Mouse (Mus musculus) CD4-positive, CD25-positive, alpha-beta regulatory T cell (primary cell): ENCODE data around the gene Serpinb3c. TPM values are rescaled to one million over a fixed set of nuclear protein-coding genes. Genes with fewer than 3 reads are reported as not detected.

Experiments used
- polyA plus RNA-seq: library from polyadenylated mRNA; unstranded; fragments of 100-300 nt; shearing (Covaris generic); gene quantifications from one replicate; pipeline ENCODE4 v1.2.1, GENCODE M21; 2017

The Serpinb3c gene
- not detected for polyA plus RNA-seq

GRCm38 (mm10) chr1:107278261-107278660, at the start of gene Serpinb3c, which contains the start of gene Serpinb3b:
TSS of gene Serpinb3c (minus strand) at chr1:107278371.
TSS of gene Serpinb3b (minus strand) at chr1:107278361.

Other genes starting within 250 kb of the Serpinb3c start
- not detected for gene Serpinb3a, start 226.1 kb downstream of the Serpinb3c start, polyA plus RNA-seq
- not detected for gene Serpinb3d, start 194.9 kb downstream of the Serpinb3c start, polyA plus RNA-seq
- gene Serpinb3b, start within 50 bp of the Serpinb3c start, polyA plus RNA-seq: not detected
- not detected for gene Serpinb11, start 82.8 kb upstream of the Serpinb3c start, polyA plus RNA-seq
- gene Serpinb7, start 121.3 kb upstream of the Serpinb3c start, polyA plus RNA-seq: not detected
- gene Serpinb2, start 233.1 kb upstream of the Serpinb3c start, polyA plus RNA-seq: 0.25 TPM